Mouse (Mus musculus) testis, adult 2 months (tissue): ENCODE results near the gene Prmt1.

ENCODE experiments used
- CTCF ChIP-seq: fragments of 200-500 bp; IDR thresholded peaks from 2 replicates; pipeline ENCODE4 v1.5.1; 2012; ENCODE audit warnings: low read depth, mild to moderate bottlenecking, inconsistent platforms, low read length, moderate library complexity; ENCODE audit not compliant: control insufficient read depth, insufficient read depth, insufficient replicate concordance
- POLR2A ChIP-seq: fragments of 200-500 bp; IDR thresholded peaks from 2 replicates; pipeline ENCODE4 v1.6.1; 2012; ENCODE audit warnings: low read depth, mild to moderate bottlenecking, inconsistent platforms, low read length, moderate library complexity; ENCODE audit not compliant: control insufficient read depth

DNA sequence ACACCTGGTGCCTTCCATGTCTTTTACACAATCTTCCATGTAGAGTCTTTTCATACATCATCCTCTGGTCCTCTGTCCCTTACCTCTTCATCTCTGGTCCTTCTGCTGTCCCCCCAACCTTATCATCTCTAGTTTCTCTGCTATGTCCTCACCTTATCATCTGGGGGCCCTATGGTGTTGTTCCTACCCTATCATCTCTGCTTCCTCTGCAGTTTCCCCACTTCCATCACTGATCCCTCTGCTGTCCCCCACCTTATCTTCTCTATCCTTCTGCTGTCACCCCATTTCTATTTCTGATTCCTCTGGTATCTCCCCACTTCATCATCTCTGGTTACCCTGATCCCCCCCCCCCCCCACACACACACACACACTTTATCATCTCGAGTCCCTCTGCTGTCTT is 57.8 kb downstream of the Prmt1 start:
- TF ChIP-seq CTCF = no peak
- TF ChIP-seq POLR2A = no peak
